Mouse (Mus musculus) kidney, embryonic 15.5 days (tissue): ENCODE data around the gene Kars. TPM values are rescaled to one million over a fixed set of nuclear protein-coding genes. Genes with fewer than 3 reads are reported as not detected.

Experiments
- ATAC-seq: fragments of 200-750 bp; cut with Nextera tagmentation; replicated peaks from 2 replicates; pipeline ENCODE4 v1.8.0; 2017; ENCODE audit warnings: moderate TSS enrichment; ENCODE audit not compliant: low FRiP score
- H3K27ac ChIP-seq: fragments of 300-500 bp; sonication (generic); 2 replicates; pipeline ENCODE4 v1.5.1; 2015; ENCODE audit warnings: mild to moderate bottlenecking, inconsistent platforms
- H3K27me3 ChIP-seq: fragments of 300-500 bp; sonication (generic); 2 replicates; pipeline ENCODE4 v1.6.1; 2015; ENCODE audit warnings: inconsistent platforms
- H3K36me3 ChIP-seq: fragments of 300-500 bp; sonication (generic); 2 replicates; pipeline ENCODE4 v1.6.1; 2015; ENCODE audit warnings: inconsistent platforms
- H3K4me1 ChIP-seq: fragments of 300-500 bp; sonication (generic); 2 replicates; pipeline ENCODE4 v1.6.1; 2015; ENCODE audit warnings: inconsistent platforms
- H3K4me2 ChIP-seq: fragments of 300-500 bp; sonication (generic); 2 replicates; pipeline ENCODE4 v1.6.1; 2015; ENCODE audit warnings: moderate library complexity, mild to moderate bottlenecking, inconsistent platforms
- H3K4me3 ChIP-seq: fragments of 300-500 bp; sonication (generic); replicated peaks from 2 replicates; pipeline ENCODE4 v1.5.1; 2015; ENCODE audit warnings: mild to moderate bottlenecking, inconsistent platforms
- H3K9ac ChIP-seq: fragments of 300-500 bp; sonication (generic); 2 replicates; pipeline ENCODE4 v1.6.1; 2015; ENCODE audit warnings: mild to moderate bottlenecking, inconsistent platforms
- H3K9me3 ChIP-seq: fragments of 300-500 bp; sonication (generic); replicated peaks from 2 replicates; pipeline ENCODE4 v1.6.1; 2016; ENCODE audit warnings: inconsistent platforms
- WGBS: fragments of 180-500 bp; shearing (Covaris S2); methylation state at CpG from one replicate; pipeline ENCODE4 v1.1.7; 2015; ENCODE audit warnings: mixed read lengths; 5-methylcytosine and 5-hydroxymethylcytosine counted together
- polyA plus RNA-seq: library from polyadenylated mRNA; unstranded; fragments of >200 nt; fragmentation: Nextera tagmentation; extraction: Ambion mirVana; gene quantifications from 2 replicates; pipeline ENCODE4 v1.2.1, GENCODE M21; 2015

Kars gene
- polyA plus RNA-seq, 1 experiment from 2014 or later, result 219 TPM

DNA sequence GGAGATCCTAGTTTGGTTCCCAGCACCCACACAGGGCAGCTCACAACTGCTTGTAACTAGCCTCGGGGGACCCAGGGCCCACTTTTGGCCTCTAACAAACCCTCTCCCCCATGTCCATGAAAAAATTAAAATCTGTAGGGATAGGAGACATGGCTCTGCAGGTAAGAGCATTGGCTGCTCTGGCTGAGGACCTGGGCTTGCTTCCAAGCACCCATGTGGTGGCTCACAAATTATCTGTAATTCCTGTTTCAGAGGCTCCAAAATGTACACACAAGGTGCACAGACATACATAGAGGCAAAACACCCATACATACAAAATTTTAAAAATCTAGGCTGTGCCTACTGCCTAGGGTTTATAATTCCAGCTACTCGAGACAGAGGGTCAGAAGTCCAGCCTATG is 53.9 kb downstream of the Kars start:
- no peak overlapping the region for H3K9ac ChIP-seq
- no peak overlapping the region for H3K27ac ChIP-seq
- no peak overlapping the region for H3K4me2 ChIP-seq
- H3K9me3 ChIP-seq, result no peaks in the 10 kb centered on the region
- WGBS, result 87% methylated on average over 2 of the region's 2 CpGs
- ATAC-seq, result no peak
- H3K27me3 ChIP-seq, result no peaks in the 10 kb centered on the region
- H3K36me3 ChIP-seq, result peaks cover 66% of the 10 kb centered on the region
- H3K4me1 ChIP-seq, result no peaks in the 10 kb centered on the region
- no peak overlapping the region for H3K4me3 ChIP-seq

DNA sequence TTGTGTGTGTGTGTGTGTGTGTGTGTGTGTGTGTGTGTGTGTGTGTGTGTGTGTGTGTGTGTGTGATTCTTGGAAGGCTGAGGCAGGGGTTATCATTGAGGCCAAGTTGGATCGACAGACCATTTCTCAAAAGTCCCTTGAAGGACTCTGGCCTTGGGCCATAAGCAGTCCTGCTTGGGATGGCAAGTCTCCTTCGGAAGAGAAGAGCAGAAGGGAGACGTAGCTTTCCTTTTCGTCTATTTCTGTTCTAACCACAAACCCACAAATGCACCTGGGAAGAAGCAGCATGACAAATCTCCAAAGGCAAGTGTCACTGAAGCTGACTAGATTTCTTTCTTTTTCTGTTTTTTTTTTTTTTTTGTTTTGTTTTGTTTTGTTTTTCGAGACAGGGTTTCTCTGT is 55.2 kb downstream of the Kars start:
- Histone ChIP-seq H3K4me3 (no peak overlapping the region), H3K9ac (no peak overlapping the region), H3K4me2 (no peak overlapping the region), H3K4me1 (no peaks in the 10 kb centered on the region), H3K9me3 (no peaks in the 10 kb centered on the region), H3K27ac (no peak overlapping the region), H3K36me3 (peaks cover 78% of the 10 kb centered on the region), H3K27me3 (no peaks in the 10 kb centered on the region)
- ATAC-seq, result no peak
- WGBS, result 89% methylated on average over 5 of the region's 5 CpGs

DNA sequence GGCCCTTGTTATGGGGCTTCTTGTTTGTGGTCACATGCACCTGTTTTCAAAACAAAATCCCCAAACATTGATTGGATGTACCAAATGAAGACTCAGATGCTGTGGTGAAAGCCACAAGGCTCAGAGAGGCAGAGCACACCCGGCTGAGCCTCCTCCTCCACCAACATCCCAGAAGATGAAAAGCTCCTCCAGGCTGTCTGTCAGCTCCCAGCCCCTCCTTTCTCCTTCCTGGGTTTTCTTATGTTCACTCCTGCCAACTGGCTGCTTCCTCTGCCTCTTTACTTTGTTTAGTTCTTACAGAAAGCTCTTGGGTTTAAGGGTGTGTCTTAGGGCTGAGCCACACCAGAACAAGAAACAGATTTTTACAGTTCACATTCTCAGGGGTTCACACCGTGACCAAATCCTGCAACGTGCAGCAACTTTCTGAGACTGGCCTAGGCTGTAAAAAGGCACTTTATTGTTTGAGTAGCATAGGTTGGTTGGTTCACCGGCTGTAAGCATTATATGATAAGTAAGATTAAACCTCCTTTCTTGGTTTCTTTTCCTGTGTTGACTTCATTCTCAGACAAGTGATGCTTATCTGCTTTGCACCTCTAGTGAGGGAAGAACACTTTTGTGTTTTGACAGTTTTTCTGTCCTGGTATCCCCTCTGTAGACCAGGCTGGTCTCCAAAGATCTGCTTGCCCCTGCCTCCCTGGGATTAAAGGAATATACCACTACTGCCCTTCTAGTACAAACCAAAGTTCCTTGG is 56.1 kb downstream of the Kars start:
- no peaks in the 10 kb centered on the region for H3K27me3 ChIP-seq
- WGBS, result 82% methylated on average over 4 of the region's 4 CpGs
- no peak for ATAC-seq
- H3K36me3 ChIP-seq, result peaks cover 80% of the 10 kb centered on the region
- no peaks in the 10 kb centered on the region for H3K9me3 ChIP-seq
- no peaks in the 10 kb centered on the region for H3K4me1 ChIP-seq
- H3K4me3 ChIP-seq, result no peak overlapping the region
- no peak overlapping the region for H3K9ac ChIP-seq
- no peak overlapping the region for H3K27ac ChIP-seq
- no peak overlapping the region for H3K4me2 ChIP-seq

DNA sequence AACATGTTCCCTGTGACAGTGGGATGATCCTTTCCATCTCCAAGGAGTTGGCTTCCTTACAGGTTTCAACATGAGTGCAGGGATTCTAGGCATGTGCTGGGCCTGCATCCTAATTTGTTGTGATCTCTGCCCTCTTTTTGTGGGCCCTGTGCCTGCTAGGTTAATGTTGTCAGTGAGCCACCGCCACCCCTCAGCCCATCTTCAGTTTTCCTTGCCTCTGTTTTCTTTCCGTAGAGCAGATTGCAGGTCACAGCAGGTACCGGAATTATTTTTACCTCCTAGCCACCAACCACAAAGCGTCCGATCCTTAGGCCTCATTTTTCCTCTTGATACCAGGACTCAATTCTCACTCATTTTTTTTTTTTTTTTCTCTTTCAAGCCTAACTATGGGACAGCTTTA is 59.2 kb downstream of the Kars start:
- H3K36me3 ChIP-seq, result peaks cover 77% of the 10 kb centered on the region
- WGBS, result 95% methylated on average over 5 of the region's 5 CpGs

DNA sequence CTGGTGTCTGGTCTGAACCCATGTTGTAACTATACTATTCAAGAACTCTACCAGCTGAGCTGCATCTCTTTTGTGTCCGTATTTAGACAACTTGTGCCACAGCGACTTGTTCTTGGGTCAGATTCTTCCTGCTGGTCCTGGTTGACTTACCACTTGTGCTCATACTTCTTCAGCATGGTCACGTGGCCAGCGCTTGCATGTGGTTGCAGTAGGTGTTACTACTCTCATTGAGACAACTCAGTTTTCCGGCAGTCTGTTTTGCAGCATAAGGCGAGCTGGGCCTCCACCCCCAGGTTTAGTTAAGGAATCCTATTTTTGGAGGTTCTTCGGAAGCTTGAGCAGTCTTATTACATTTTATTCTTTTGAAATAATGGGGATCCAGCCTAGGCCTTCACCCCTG is 59.8 kb downstream of the Kars start:
- H3K4me2 ChIP-seq, result no peak overlapping the region
- H3K4me1 ChIP-seq, result no peaks in the 10 kb centered on the region
- H3K27ac ChIP-seq, result no peak overlapping the region
- H3K9ac ChIP-seq, result no peak overlapping the region
- no peak overlapping the region for H3K4me3 ChIP-seq
- WGBS, result 95% methylated on average over 7 of the region's 7 CpGs
- no peak for ATAC-seq
- H3K27me3 ChIP-seq, result no peaks in the 10 kb centered on the region
- peaks cover 77% of the 10 kb centered on the region for H3K36me3 ChIP-seq
- H3K9me3 ChIP-seq, result no peaks in the 10 kb centered on the region

More for the DNA sequence above, 59.2 kb downstream of the Kars start:
- Histone ChIP-seq H3K27ac (no peak overlapping the region), H3K4me1 (no peaks in the 10 kb centered on the region), H3K9me3 (no peaks in the 10 kb centered on the region), H3K4me3 (no peak overlapping the region), H3K4me2 (no peak overlapping the region), H3K27me3 (no peaks in the 10 kb centered on the region), H3K9ac (no peak overlapping the region)
- no peak for ATAC-seq

DNA sequence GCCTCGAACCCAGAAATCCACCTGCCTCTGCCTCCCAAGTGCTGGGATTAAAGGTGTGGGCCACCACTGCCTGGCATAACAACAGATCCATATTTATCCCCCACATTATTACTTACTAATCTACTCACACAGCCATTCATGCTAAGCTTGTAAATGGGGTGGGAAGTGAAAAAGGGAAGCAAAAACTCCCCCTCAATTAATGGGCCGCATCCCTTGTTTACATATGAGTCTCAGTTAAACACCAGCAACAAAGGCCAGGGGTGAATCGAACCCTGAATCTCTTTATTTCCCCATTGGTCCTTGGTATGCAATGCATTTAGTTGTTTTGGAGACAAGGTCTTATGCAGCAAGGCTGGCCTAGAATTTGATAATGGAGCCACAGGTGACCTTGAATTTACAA is 60.3 kb downstream of the Kars start:
- 79% methylated on average over 3 of the region's 3 CpGs for WGBS
- H3K4me2 ChIP-seq, result no peak overlapping the region
- H3K4me1 ChIP-seq, result no peaks in the 10 kb centered on the region
- no peak for ATAC-seq
- H3K27me3 ChIP-seq, result no peaks in the 10 kb centered on the region
- H3K27ac ChIP-seq, result no peak overlapping the region
- H3K4me3 ChIP-seq, result no peak overlapping the region
- no peaks in the 10 kb centered on the region for H3K9me3 ChIP-seq
- H3K9ac ChIP-seq, result no peak overlapping the region
- H3K36me3 ChIP-seq, result peaks cover 77% of the 10 kb centered on the region

DNA sequence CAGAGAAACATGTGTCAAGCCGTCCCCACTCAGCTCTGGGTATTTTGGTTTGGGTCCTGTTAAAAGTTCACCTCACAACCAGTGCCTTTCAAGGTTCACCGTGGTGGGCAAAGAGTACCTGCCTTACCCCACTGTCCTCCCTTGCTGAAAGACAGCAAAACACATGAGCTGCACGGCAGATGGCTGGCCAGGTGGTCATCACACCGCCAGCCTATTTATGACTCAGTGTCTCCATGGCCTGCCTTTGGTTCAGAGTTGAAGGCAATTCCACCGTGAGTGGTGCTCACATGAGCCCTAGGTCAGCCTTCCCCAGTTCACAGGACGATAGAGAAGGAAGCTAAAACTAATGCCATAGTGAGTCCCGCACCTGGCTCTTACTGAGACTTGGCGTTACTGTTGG is 63.2 kb downstream of the Kars start:
- Histone ChIP-seq H3K4me1 (no peaks in the 10 kb centered on the region), H3K27me3 (no peaks in the 10 kb centered on the region), H3K4me3 (no peak overlapping the region), H3K9me3 (no peaks in the 10 kb centered on the region), H3K9ac (no peak overlapping the region), H3K4me2 (no peak overlapping the region), H3K27ac (no peak overlapping the region), H3K36me3 (peaks cover 81% of the 10 kb centered on the region)
- no peak for ATAC-seq
- WGBS, result 87% methylated on average over 8 of the region's 8 CpGs

DNA sequence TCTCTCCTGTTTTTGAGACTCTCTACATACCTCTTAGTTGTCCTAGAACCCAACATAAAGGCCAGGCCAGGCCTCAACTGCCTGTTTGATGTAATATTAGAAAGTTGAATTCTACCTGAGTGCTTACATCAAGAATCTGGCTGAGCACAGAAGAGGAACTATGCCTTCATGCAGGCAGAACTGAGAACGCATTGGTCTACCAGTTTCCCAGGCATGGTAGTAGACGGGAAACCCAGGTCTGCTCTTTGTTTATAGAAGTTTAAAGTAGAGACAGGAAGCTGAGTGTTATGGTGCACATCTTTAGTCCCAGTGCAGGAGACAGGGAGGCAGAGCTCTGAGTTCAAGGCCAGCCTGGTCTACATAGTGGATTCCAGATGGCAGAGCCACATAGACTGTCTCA is 64.0 kb downstream of the Kars start:
- WGBS, result 93% methylated on average over 2 of the region's 2 CpGs
- H3K4me1 ChIP-seq, result peaks cover 1% of the 10 kb centered on the region
- H3K9ac ChIP-seq, result no peak overlapping the region
- no peak overlapping the region for H3K4me2 ChIP-seq
- no peak overlapping the region for H3K4me3 ChIP-seq
- H3K27ac ChIP-seq, result no peak overlapping the region
- H3K9me3 ChIP-seq, result no peaks in the 10 kb centered on the region
- H3K27me3 ChIP-seq, result no peaks in the 10 kb centered on the region
- H3K36me3 ChIP-seq, result peaks cover 85% of the 10 kb centered on the region
- ATAC-seq, result no peak

DNA sequence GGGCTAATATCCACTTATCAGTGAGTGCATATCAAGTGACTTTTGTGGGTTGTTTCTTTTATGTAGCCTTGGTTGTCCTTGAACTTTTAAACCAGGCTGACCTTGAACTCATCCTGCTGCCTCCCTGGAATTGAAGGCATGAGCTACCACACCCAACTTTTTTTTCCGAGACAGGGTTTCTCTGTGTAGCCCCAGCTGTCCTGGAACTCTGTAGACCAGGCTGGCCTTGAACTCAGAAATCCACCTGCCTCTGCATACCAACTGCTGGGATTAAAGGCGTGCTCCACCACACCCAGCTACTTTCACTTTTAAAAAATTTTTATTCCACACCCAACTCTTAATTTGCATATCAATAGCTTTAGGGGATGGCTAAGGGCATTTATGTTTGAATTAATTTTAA is 67.6 kb downstream of the Kars start:
- no peak overlapping the region for H3K4me3 ChIP-seq
- H3K4me2 ChIP-seq, result no peak overlapping the region
- no peaks in the 10 kb centered on the region for H3K27me3 ChIP-seq
- ATAC-seq, result no peak
- WGBS, result 92% methylated on average over 2 of the region's 2 CpGs
- H3K36me3 ChIP-seq, result peaks cover 65% of the 10 kb centered on the region
- H3K27ac ChIP-seq, result no peak overlapping the region
- no peaks in the 10 kb centered on the region for H3K9me3 ChIP-seq
- no peak overlapping the region for H3K9ac ChIP-seq
- peaks cover 20% of the 10 kb centered on the region for H3K4me1 ChIP-seq

Other genes with a start within 250 kb of the Kars start
- 226 and 233 TPM in 2 replicates for gene Cfdp1, start 157.0 kb downstream of the Kars start, polyA plus RNA-seq
- gene Tmem170, start 134.6 kb downstream of the Kars start, polyA plus RNA-seq, result 13.0 and 13.4 TPM in 2 replicates
- gene Chst5, start 100.9 kb downstream of the Kars start, polyA plus RNA-seq, result 0.96 and 1.1 TPM in 2 replicates
- gene Tmem231, start 77.4 kb downstream of the Kars start, polyA plus RNA-seq, result 21.1 and 21.5 TPM in 2 replicates
- 194 and 198 TPM in 2 replicates for gene Gabarapl2, start 70.6 kb downstream of the Kars start, polyA plus RNA-seq
- gene Adat1, start 19.0 kb downstream of the Kars start, polyA plus RNA-seq, result 11.2 and 12.1 TPM in 2 replicates
- 23.9 and 27.6 TPM in 2 replicates for gene Terf2ip, start 75 bp upstream of the Kars start, polyA plus RNA-seq
- gene Gm6793, start 3.7 kb upstream of the Kars start, polyA plus RNA-seq, result 0.12 and 0.73 TPM in 2 replicates